16 mouse cellular contexts compared by ENCODE assay signal in genomic region chr14:120968723-120969122, GRCm38 (mm10).
"Had no signal": no experiment of that assay in that cellular context is flagged by ENCODE, and none has a peak within 500 bp of the region (broad histone marks: within the 10 kb centered on the region; RNA-seq: fewer than 3 reads in every experiment).

No protein-coding gene starts in this region.

- H3K9ac ChIP-seq: kidney, embryonic 15.5 days; liver, embryonic 15.5 days; midbrain, embryonic 15.5 days; neural tube, embryonic 12.5 days; stomach, embryonic 15.5 days had no signal

- DNase-seq: kidney, adult 2 months; kidney, postnatal 14 days; left cerebral cortex, postnatal 4 days; lung, adult 2 months; right cerebral cortex, postnatal 14 days; thymus, adult 2 months; thymus, postnatal 25 days had no signal

- H3K4me1 ChIP-seq: kidney, embryonic 15.5 days; liver, embryonic 15.5 days; megakaryocyte, embryonic 14.5 days; midbrain, embryonic 15.5 days; neural tube, embryonic 12.5 days; stomach, embryonic 15.5 days had no signal

- H3K9me3 ChIP-seq: kidney, embryonic 15.5 days; liver, embryonic 15.5 days; midbrain, embryonic 15.5 days; neural tube, embryonic 12.5 days; stomach, embryonic 15.5 days had no signal

- H3K27ac ChIP-seq: kidney, embryonic 15.5 days; liver, embryonic 15.5 days; macrophage; midbrain, embryonic 15.5 days; neural tube, embryonic 12.5 days; stomach, embryonic 15.5 days had no signal

- H3K36me3 ChIP-seq: kidney, embryonic 15.5 days; liver, embryonic 15.5 days; midbrain, embryonic 15.5 days; neural tube, embryonic 12.5 days; stomach, embryonic 15.5 days had no signal

- H3K4me3 ChIP-seq: kidney, embryonic 15.5 days; liver, embryonic 15.5 days; megakaryocyte, embryonic 14.5 days; midbrain, embryonic 15.5 days; neural tube, embryonic 12.5 days; stomach, embryonic 15.5 days had no signal

- H3K4me2 ChIP-seq: kidney, embryonic 15.5 days; liver, embryonic 15.5 days; midbrain, embryonic 11.5 days; midbrain, embryonic 15.5 days; neural tube, embryonic 12.5 days; stomach, embryonic 15.5 days had no signal

- ATAC-seq: lung, postnatal 0 days; midbrain, embryonic 15.5 days had no signal

- H3K27me3 ChIP-seq: kidney, embryonic 15.5 days; liver, embryonic 15.5 days; midbrain, embryonic 15.5 days; neural tube, embryonic 12.5 days; stomach, embryonic 15.5 days had no signal
